Mouse (Mus musculus) spleen, postnatal 4 days (tissue): ENCODE results near the gene Cfi.

Experiments used
- DNase-seq, 2 experiments: peaks; one replicate each; pipeline ENCODE4 v3.0.0; 2022; ENCODE audit warnings: low spot score in 2 of 2

Cfi gene

DNA sequence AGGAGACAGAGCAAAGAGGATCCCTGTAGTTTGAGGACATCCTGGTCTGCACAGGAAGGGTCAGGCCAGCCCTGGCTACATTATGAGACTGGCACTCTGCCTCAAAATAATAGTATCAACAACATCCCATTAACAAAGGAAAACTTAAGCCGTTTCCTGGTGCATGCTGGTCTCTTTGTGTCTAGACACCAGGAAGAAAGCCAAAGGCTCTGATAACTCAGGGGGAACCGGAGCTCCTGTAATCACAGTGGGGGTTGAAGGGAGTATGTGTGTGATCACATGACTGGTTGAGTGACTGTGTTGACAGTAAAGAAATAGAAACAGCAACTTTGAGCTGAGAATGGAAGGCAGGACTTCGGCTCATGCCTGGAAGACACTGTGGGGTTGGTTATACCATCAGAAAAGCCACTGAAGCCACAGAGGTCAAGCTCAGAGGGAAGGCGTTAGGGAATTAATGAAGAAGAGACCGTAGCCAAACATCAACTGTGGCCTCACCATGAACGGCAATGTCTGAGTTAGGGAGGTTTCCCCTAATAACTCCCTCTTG, at the start of gene Cfi:
Gene Cfi, plus strand, starts transcription at position 497 of the 547 bp plus-strand sequence.
- no peak for DNase-seq

DNA sequence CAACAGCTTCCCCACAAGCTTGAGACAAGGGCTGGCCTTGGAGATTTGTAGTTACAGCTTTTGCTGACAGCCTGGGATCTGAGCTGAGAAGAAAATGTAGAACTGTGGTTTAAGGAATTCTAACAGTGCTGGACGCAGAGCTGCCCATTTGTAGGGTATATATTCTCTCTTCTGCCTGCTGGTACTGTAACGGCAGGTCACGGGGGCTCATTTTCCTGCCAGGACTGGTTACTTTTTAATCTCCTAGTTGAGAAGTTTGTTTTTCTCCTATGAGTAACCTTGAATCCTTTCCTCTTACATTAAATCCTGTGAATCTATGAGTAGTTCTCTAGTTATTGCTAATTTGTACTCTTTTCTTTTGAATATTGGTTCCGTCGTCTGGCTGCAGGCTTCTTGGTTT, 41.9 kb upstream of the Cfi start:
- no peak for DNase-seq

GRCm38 (mm10) chr3:129797341-129797740, 38.3 kb upstream of the Cfi start:
- no peak for DNase-seq

DNA sequence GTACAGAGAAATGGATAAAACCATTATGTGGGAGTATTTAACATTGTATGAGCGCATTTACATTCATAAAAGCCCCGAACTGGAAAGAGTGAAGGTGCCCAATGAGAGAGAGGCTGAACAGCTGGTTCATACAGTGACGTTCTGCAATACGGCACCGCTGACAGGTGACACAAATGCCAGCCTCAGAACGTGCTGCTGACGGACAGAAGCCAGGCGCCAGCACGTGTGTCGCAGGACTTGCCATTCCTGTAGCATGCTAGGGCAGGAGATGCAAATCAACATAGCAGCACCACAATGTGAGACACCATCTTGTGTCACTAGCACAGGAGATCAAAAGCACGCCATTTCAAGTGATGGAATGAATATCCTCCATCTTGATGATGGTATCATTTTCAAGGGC, 37.1 kb upstream of the Cfi start:
- DNase-seq, result no peak

DNA sequence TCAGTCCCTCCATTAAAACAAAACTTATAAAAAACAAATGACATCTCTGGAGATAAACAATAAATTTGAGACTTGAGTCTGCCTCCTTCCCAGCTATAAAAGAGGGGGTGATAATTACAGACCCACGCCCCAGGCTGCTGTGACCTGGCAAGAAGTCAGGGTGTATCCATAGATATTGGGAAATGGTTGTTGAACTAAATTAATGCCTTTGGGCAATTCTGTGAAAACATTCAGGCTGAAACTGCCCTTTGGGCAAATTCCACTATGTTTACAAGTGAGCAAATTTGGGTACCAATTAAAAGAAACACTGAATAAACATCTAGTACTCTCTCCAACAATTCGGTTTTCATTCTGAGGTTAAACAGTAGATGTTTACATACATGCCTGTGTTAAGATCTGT, 36.7 kb upstream of the Cfi start:
- no peak for DNase-seq

DNA sequence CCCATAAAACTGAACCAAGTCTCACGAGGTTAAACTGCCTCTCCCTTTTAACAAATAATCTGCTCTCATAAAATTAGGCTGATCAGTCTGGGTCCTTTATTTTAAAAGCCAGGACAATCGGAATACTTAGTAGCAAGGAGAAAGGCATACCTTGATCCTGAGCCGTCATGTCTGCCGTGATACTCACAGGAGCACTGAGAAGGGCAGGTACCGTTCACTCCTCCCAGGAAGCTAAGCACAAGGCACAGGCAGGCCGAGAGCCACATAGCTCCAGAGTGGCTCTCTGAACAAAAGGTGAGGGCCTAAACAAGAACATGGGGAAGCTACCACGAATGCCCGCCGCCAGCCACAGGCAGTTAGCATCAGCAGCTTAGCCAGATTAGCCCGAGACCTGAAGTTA, 31.9 kb upstream of the Cfi start, which contains the start of gene Lrit3:
Gene Lrit3, minus strand, starts transcription at position 266 of the 400 bp plus-strand sequence.
- no peak for DNase-seq

DNA sequence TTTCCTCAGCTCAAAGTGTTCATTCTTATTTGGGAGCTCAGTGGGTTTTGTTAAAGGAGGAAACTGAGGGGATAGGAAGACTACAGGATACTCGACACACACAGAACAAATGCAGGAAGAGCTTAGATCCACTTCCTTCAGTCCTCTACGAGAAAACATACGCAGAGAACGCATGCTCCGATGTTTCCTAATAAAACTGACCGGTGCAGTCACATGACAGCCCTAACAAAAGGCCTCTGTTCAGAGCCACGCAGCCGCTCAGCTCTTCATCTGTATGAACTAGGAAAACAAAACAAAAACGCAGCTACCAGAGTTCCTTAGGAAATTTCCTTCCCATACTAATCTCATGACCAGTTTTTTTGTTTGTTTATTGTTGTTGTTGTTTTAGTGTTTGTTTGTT, 14.8 kb upstream of the Cfi start:
- no peak for DNase-seq

- no peak for DNase-seq
Measured at GRCm38 (mm10) chr3:129821736-129822135, 13.9 kb upstream of the Cfi start.

GRCm38 (mm10) chr3:129822206-129822775, 13.4 kb upstream of the Cfi start, which contains the start of gene Rrh:
TSS of gene Rrh (minus strand) at chr3:129822587.
- no peak for DNase-seq

DNA sequence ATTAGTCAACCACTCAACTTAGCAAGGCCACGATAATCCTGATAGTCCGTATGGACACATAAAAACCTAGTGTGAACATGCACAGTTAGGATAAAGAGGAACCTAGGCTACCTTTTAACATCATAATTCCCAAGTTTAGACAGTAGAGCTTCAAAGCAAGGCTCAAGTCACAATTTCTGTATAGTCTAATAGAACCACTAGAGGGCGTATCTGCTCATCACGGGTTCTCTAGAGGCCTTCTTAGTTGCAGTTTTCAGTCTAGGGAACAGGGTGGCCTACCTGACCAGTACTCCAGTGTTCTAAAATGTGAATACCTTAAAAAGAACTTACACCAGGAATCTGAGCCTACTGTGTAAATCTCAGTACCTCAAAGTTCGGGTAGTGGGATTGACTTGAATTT, 12.4 kb upstream of the Cfi start:
- no peak for DNase-seq

GRCm38 (mm10) chr3:129824146-129824545, 11.5 kb upstream of the Cfi start:
- DNase-seq, result no peak

DNA sequence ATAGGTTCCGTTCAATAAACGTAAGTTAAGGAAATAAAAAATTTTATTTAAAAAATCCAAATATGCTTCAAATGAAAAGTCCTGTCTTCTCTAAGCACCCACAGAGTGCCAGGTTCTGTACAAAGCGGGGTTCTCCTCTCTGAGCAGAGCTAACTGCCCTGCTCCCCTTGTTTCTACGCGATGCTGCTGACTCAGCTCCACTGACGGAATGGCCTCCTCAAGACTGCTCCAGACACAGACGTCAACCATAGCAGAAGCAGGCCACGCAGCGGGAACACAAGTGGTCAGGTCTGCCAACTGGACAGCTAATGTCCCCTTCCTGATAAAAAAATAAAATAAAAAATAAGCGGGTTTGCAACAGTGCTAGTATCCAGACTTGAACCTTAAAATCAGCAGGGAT, 10.8 kb upstream of the Cfi start:
- DNase-seq, result no peak

DNA sequence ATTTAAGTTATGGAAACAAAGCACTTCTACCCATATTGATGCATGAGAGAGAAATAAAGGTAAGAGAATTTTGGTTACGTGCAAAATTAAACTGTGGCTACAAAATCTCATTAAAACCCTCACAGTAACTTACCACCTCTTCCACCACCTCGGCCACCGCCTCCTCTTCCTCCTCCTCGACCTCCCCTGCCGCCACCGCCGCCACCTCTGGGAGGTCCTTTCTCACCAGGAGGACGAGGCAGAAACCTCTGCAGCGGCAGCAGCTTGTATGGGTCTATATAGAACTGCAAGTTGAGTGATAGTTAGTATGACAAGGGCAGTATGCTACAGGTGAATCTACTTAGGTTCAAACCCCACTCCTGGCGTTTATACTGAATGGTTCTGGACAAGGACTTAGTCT, 9.0 kb upstream of the Cfi start:
- DNase-seq, result no peak

GRCm38 (mm10) chr3:129827691-129828090, 8.0 kb upstream of the Cfi start:
- DNase-seq, result no peak

- DNase-seq, result peak; percentile 43 to 80
Measured at GRCm38 (mm10) chr3:129830626-129831025, 5.1 kb upstream of the Cfi start.

DNA sequence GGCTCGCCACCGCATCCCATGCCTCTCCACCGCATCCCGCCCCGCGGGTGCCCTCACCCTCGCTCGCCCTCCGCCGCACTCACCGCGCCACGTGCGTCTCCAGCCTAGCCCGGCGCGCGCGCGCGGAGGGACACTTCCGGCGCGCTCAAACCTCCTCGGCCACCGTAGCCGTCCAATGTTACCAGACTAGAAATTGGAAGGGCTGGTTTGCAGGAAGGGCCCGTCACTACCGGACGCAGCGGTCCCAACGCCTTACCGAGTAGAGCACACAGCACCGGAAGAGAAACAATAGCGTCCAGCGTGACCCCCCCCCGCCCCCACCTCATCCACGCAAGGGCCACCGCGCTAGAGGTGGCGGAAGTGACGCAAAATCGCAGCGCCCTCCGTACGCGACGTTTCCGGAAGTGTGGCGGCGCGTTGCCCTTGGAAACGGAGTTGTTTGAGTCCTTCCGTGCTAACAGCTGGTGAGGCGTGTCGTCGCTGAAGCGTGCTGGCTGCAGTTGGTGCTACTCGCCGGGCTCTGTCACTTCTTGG, 4.6 kb upstream of the Cfi start, which contains the start of gene Gar1:
Gene Gar1, minus strand, starts transcription at position 362 of the 534 bp plus-strand sequence.
- peak; percentile 90 to 94 for DNase-seq

GRCm38 (mm10) chr3:129836051-129836697, 490 bp downstream of the Cfi start:
- no peak for DNase-seq

GRCm38 (mm10) chr3:129836965-129837364, 1.3 kb downstream of the Cfi start:
- no peak for DNase-seq

DNA sequence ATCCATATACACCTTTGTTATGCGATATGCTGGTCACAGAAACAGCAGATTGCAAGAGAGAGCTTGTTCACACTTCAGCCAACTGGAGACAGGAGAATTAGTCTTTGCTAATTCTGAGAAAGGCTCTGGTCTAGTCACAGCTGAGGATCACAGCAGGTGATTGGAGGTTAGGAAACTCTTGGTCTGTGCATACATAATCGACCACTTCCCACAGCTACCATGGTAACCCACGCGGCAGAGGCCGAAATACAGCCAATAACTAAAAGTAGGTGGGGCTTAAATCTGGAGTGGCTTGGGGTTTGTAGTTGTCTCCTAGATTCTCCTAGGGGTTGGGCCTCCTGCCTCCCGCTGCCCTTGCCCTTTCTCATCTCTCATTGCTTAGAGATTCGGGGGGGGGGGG, 2.3 kb downstream of the Cfi start:
- no peak for DNase-seq

GRCm38 (mm10) chr3:129845868-129846267, 10.2 kb downstream of the Cfi start:
- no peak for DNase-seq

- no peak for DNase-seq
Measured at GRCm38 (mm10) chr3:129846846-129847245, 11.2 kb downstream of the Cfi start.

DNA sequence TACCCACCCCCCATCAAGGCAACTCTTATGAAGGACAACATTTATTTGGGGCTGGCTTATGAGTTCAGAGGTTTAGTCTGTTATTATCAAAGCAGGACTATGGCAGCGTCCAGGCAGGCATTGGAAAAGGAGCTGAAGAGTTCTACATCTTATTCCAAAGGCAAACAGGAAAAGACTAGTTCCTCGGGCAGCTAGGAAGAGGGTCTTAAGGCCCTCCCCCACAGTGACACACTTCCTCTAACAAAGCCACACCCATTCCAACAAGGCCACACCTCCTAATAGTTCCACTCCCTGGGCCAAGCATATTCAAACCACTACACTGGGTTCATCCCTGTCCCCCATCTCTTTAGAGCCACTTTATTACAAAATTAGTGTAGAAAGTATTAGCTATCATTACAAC, 26.9 kb downstream of the Cfi start:
- DNase-seq, result no peak

DNA sequence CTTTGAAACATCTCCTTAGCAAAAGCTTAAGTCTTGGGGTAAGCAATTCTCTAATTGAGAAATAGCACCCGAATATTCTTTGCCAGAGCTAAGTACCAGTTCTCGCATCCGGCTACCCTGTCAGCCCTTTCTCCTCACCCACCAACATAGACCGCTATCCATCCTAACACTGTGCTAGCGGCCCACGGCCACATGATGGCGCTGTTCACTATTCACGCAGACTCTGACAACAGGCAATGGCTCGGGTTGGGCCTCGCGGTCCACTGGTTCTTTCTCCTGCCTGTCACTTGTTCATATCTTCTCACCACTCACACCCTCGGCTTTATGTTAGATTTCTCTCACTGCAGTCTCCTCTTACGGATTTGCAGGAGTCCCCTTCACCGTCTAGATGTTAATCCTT, 28.0 kb downstream of the Cfi start:
- DNase-seq, result peak; percentile 49 to 81
